9 mouse cellular contexts compared by ENCODE assay signal in the genomic region with DNA sequence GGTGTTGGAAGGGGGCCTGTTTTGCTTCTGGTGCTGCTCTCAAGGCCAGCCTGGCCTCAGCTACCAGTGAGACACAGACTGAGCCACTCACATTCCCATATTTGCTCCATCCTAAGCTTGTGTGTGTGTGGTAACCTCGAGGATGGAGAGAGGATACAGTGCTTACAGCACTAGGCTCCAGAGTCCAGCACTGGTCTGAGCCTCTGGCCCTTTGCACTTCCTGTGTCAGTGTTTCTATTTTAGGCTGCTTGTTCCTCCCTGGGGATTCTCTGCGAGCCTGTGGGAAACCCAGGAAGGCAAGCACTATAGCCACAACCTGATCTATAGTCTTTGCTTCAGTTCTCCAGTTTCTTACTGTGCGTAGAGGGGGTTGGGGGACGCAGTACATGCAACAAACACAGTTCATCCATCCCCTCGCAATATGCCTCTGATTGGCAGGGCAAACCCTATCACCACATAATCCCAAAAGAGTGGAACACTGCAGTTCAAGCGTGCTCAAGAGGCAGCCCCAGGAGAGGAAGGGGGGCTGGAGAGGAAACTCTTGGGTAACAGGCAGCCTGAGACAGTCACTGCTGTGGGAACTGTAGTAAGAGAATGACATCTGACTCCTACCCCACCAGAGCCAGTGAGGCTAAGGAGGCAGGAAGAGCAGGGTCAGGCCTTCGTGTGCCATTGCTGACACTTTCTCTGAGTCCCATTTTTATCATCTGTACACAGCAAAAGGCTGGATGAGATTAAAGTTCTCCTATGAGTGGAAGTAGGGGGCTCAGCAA. TPM values are rescaled to one million over a fixed set of nuclear protein-coding genes. Genes with fewer than 3 reads are reported as not detected.
A peak's percentile ranks its signal among the peaks of the same experiment; 100 is the strongest.
DNase-seq lines count a peak whose midpoint lies in the region; ATAC-seq lines count a peak whose summit lies in the region.
"Had no signal": no experiment of that assay in that cellular context is flagged by ENCODE, and none has a peak within 500 bp of the region (broad histone marks: within the 10 kb centered on the region; RNA-seq: fewer than 3 reads in every experiment).

No protein-coding gene starts in this region.

- H3K4me1 ChIP-seq in kidney, embryonic 14.5 days (ENCODE audit: control insufficient read depth, insufficient read depth, low read length), result peaks cover 15% of the 10 kb centered on the region
- H3K4me1 ChIP-seq in midbrain, embryonic 13.5 days (replicated peaks), result no peaks in the 10 kb centered on the region

- 48% methylated on average over 7 of the region's 7 CpGs for WGBS in kidney, embryonic 14.5 days
- 72% methylated on average over 7 of the region's 7 CpGs for WGBS in midbrain, embryonic 13.5 days

- no peaks in the 10 kb centered on the region for H3K36me3 ChIP-seq in kidney, embryonic 14.5 days (ENCODE audit: control insufficient read depth, insufficient read depth, low read length)
- H3K36me3 ChIP-seq in midbrain, embryonic 13.5 days, result no peaks in the 10 kb centered on the region

- 0 out of 2 replicates have a peak overlapping the region, but pooled peaks have one; percentile 18 for H3K9ac ChIP-seq in kidney, embryonic 14.5 days (ENCODE audit: low read depth, low read length)
- no peak overlapping the region for H3K9ac ChIP-seq in midbrain, embryonic 13.5 days (replicated peaks)

- H3K9me3 ChIP-seq in kidney, embryonic 14.5 days (ENCODE audit: control insufficient read depth, low read length), result no peaks in the 10 kb centered on the region
- no peaks in the 10 kb centered on the region for H3K9me3 ChIP-seq in midbrain, embryonic 13.5 days

- H3K4me2 ChIP-seq in kidney, embryonic 14.5 days (replicated peaks; ENCODE audit: low read depth, low read length), result no peak overlapping the region
- H3K4me2 ChIP-seq in midbrain, embryonic 13.5 days (replicated peaks), result no peak overlapping the region

- peak overlapping the region; percentile 42; the same call in 1 of the 2 replicates for H3K27ac ChIP-seq in kidney, embryonic 14.5 days (ENCODE audit: low read depth, low read length)
- no peak overlapping the region for H3K27ac ChIP-seq in midbrain, embryonic 13.5 days

- peak; percentile 60 for ATAC-seq in kidney, embryonic 14.5 days (ENCODE audit: low FRiP score, low TSS enrichment)
- ATAC-seq in midbrain, embryonic 13.5 days, result no peak
- ATAC-seq: CD4-positive, CD25-positive, alpha-beta regulatory T cell, adult 4 months had no signal

- peak; percentile 21 for DNase-seq in adrenal gland, postnatal 14 days
- DNase-seq in adrenal gland, adult 8-10 months, result no peak
- peak; percentile 32 for DNase-seq in gastrocnemius, postnatal 25 days
- DNase-seq in lung, postnatal 25 days (ENCODE audit: low spot score), result peak; percentile 18
- no peak for DNase-seq in right cerebral cortex, postnatal 10 days (ENCODE audit: low spot score in 2 of 2)
- no peak for DNase-seq in c-Kit-positive CD71-positive TER-119-positive erythroid progenitor cells, embryonic 14.5 days (ENCODE audit: low spot score)

- no peak overlapping the region for H3K4me3 ChIP-seq in kidney, embryonic 14.5 days (ENCODE audit: low read length)
- H3K4me3 ChIP-seq in midbrain, embryonic 13.5 days (replicated peaks), result no peak overlapping the region

- H3K27me3 ChIP-seq in kidney, embryonic 14.5 days (ENCODE audit: control insufficient read depth, insufficient read depth, low read length), result no peaks in the 10 kb centered on the region
- H3K27me3 ChIP-seq in midbrain, embryonic 13.5 days, result no peaks in the 10 kb centered on the region

RNA-seq across cellular contexts. Expression of gene Brd3, which starts 3.2 kb away (rescaled TPM):
- 79.8 and 92.0 TPM in 2 replicates for total RNA-seq in adrenal gland, postnatal 14 days (2021)
- 10 to 100 TPM; 87.2 to 97.9 (median 91.9) TPM for total RNA-seq in adrenal gland, adult 8-10 months (2022)
- total RNA-seq in gastrocnemius, postnatal 25 days (2021), result 10 to 100 TPM; 20.5 to 25.1 TPM
- 134 and 147 TPM in 2 replicates for polyA plus RNA-seq in kidney, embryonic 14.5 days (2014; fragmentation: Nextera tagmentation; extraction: Ambion mirVana)
- 145 and 153 TPM in 2 replicates for polyA plus RNA-seq in midbrain, embryonic 13.5 days (2015; fragmentation: Nextera tagmentation; extraction: Ambion mirVana)

RNA-seq across cellular contexts. Expression of gene Wdr5, which starts 10.7 kb away (rescaled TPM):
- total RNA-seq in adrenal gland, postnatal 14 days (2021), result 32.7 and 39.0 TPM in 2 replicates
- 10 to 100 TPM; 31.3 to 42.8 (median 36.3) TPM for total RNA-seq in adrenal gland, adult 8-10 months (2022)
- total RNA-seq in gastrocnemius, postnatal 25 days (2021), result 10 to 100 TPM; 15.4 to 18.3 TPM
- polyA plus RNA-seq in kidney, embryonic 14.5 days (2014; fragmentation: Nextera tagmentation; extraction: Ambion mirVana), result 37.1 and 73.5 TPM in 2 replicates
- 46.6 and 49.1 TPM in 2 replicates for polyA plus RNA-seq in midbrain, embryonic 13.5 days (2015; fragmentation: Nextera tagmentation; extraction: Ambion mirVana)

Comparison
In these comparisons a context has a peak if more than half of its experiments do, and no peak if none do; other contexts are left out.
1. DNase-seq: peak in adrenal gland, postnatal 14 days (single experiment), gastrocnemius, postnatal 25 days (single experiment) and lung, postnatal 25 days (single experiment); none in adrenal gland, adult 8-10 months (single experiment), right cerebral cortex, postnatal 10 days (0 of 2) and c-Kit-positive CD71-positive TER-119-positive erythroid progenitor cells, embryonic 14.5 days (single experiment).